Mouse (Mus musculus) macrophage (primary cell): ENCODE measurements around the gene Sh3rf1. TPM values are rescaled to one million over a fixed set of nuclear protein-coding genes. Genes with fewer than 3 reads are reported as not detected.

Source experiments
- H3K27ac ChIP-seq: fragments of 350-480 bp; formaldehyde crosslinking; 2 replicates; pipeline ENCODE4 v1.9.0; 2021
- H3K36me3 ChIP-seq: fragments of 350-480 bp; formaldehyde crosslinking; 2 replicates; pipeline ENCODE4 v1.9.0; 2021; ENCODE audit errors: inconsistent target
- H3K4me3 ChIP-seq: fragments of 350-480 bp; formaldehyde crosslinking; 2 replicates; pipeline ENCODE4 v1.9.0; 2021; ENCODE audit errors: inconsistent target
- H3K79me2 ChIP-seq: fragments of 350-480 bp; formaldehyde crosslinking; 2 replicates; pipeline ENCODE4 v1.9.0; 2021; ENCODE audit errors: inconsistent target
- WGBS: methylation state at CpG from one replicate; pipeline ENCODE4 v1.1.7; 2026; ENCODE audit warnings: inconsistent platforms; ENCODE audit not compliant: missing documents; 5-methylcytosine and 5-hydroxymethylcytosine counted together
- polyA plus RNA-seq: library from polyadenylated mRNA; stranded (reverse); fragments of 250-400 nt; gene quantifications from 3 replicates; pipeline ENCODE4 v1.2.4, GENCODE M21; 2018; ENCODE audit warnings: inconsistent platforms

The Sh3rf1 gene
- polyA plus RNA-seq, 1 experiment from 2014 or later, result 1.5 TPM

DNA sequence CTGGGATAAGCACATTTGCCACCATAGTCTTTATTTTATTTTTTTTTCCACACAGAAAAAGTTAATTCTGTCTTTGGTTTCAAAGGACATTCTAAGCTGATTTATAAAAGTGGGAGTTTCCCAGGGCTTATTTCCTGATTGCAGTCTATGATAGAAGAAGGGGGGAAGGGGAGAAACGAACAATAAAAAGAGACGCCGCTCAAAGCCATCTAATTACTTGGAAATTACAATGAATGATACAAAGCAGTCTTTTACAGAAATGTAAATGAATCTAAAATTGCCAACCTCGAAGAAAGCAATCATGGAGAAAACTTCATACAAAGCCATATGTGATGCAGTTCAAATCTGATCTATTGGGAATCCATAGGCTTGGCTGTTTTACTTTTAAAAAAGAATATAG is 16.0 kb upstream of the Sh3rf1 start:
- H3K79me2 ChIP-seq, result no peaks in the 10 kb centered on the region
- 89% methylated on average over 4 of the region's 4 CpGs for WGBS
- no peak overlapping the region for H3K4me3 ChIP-seq
- no peaks in the 10 kb centered on the region for H3K36me3 ChIP-seq
- no peak overlapping the region for H3K27ac ChIP-seq

GRCm38 (mm10) chr8:61208719-61209118 is 15.0 kb upstream of the Sh3rf1 start:
- no peaks in the 10 kb centered on the region for H3K36me3 ChIP-seq
- H3K79me2 ChIP-seq, result no peaks in the 10 kb centered on the region
- H3K27ac ChIP-seq, result no peak overlapping the region
- H3K4me3 ChIP-seq, result no peak overlapping the region
- 85% methylated on average over 9 of the region's 9 CpGs for WGBS

- no peak overlapping the region for H3K27ac ChIP-seq
- H3K79me2 ChIP-seq, result no peaks in the 10 kb centered on the region
- H3K4me3 ChIP-seq, result no peak overlapping the region
- 94% methylated on average over 8 of the region's 8 CpGs for WGBS
- no peaks in the 10 kb centered on the region for H3K36me3 ChIP-seq
These were observed 12.8 kb upstream of the Sh3rf1 start for GRCm38 (mm10) chr8:61210836-61211235.

DNA sequence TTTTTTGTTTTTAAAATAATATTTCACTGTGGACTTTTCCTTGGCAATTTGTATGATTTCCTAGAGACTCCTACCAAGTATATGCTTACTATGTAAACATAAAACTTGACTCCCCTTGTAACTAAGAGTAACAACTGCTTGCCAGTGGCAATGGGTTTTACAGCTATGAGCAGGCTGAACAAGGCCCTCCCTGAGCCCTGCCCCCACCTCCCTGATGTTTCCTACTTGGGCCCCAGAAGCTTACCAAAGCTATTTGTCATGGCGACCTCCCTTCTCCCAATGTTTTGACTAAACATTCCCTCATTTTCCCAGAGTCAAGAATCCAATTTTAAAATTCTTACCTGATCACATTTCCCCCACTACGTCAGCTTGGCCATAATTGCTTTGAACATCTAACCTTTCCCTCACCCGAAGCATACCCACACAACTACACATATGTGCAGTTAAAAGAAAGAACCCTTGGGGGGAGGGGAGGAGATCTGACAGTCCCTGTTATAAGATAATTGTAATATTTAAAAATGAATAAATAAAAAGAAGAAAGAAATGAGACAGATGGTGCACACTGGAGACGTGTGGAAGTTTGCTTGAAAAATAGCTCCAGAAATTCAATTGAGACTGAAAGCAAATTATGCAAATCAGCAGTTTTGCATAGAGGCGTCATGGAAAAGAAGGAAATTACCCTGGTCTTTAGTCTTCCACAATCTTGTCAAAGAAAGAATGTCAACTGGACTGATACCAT is 8.4 kb upstream of the Sh3rf1 start:
- Histone ChIP-seq H3K36me3 (no peaks in the 10 kb centered on the region), H3K27ac (no peak overlapping the region), H3K4me3 (no peak overlapping the region), H3K79me2 (no peaks in the 10 kb centered on the region)
- 99% methylated on average over 5 of the region's 5 CpGs for WGBS

- Histone ChIP-seq H3K36me3 (no peaks in the 10 kb centered on the region), H3K4me3 (no peak overlapping the region), H3K79me2 (no peaks in the 10 kb centered on the region), H3K27ac (no peak overlapping the region)
- whole genome bisulfite sequencing, result 96% methylated on average over 3 of the region's 3 CpGs
These were observed 6.7 kb upstream of the Sh3rf1 start for GRCm38 (mm10) chr8:61217017-61217416.

DNA sequence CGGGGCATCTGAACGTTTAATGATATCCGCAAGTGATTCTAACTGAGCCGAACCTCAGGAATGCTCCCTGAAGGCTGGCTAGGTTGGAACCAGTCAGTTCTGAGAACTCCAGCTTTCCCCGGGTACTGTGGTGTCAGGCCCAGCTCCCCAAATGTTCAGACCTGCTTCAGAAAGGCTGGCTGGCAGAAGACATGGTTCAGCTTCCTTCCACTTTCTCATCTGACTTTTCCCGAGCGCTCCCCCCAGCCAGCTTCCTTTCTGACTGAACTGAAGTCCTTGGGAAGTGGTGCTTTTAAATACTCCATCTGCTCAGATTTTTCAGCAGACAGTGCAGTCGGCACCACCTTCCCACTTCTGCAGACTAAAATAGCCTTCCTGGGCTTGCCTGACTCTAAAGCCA is 6.2 kb upstream of the Sh3rf1 start:
- no peaks in the 10 kb centered on the region for H3K79me2 ChIP-seq
- 90% methylated on average over 8 of the region's 8 CpGs for WGBS
- no peak overlapping the region for H3K27ac ChIP-seq
- no peak overlapping the region for H3K4me3 ChIP-seq
- no peaks in the 10 kb centered on the region for H3K36me3 ChIP-seq

- WGBS, result 82% methylated on average over 2 of the region's 2 CpGs
- Histone ChIP-seq H3K36me3 (no peaks in the 10 kb centered on the region), H3K4me3 (no peak overlapping the region), H3K27ac (no peak overlapping the region), H3K79me2 (no peaks in the 10 kb centered on the region)
These were observed 5.2 kb upstream of the Sh3rf1 start for GRCm38 (mm10) chr8:61218439-61218838.

DNA sequence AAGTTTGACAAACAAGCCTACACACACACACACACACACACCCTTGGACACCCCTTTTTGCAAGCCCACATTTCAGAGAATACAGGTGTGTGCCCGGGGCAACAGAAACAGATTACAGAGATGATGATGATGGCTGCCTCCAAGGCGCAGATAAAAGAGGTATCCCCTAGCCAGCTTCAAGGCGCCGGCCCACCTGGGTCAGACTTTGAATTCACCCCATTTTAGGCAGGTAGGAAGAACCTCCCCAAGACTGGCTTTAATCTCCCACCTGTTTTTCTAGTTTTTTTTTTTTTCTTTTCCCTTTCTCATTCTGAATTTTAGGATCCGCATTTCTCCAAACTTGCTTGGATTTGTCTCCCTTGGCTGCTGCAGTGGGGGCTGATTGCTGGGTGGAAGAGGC is 389 bp upstream of the Sh3rf1 start:
- Histone ChIP-seq H3K36me3 (no peaks in the 10 kb centered on the region), H3K27ac (no peak overlapping the region), H3K4me3 (peak overlapping the region; percentile 49), H3K79me2 (no peaks in the 10 kb centered on the region)
- WGBS, result 41% methylated on average over 5 of the region's 5 CpGs

DNA sequence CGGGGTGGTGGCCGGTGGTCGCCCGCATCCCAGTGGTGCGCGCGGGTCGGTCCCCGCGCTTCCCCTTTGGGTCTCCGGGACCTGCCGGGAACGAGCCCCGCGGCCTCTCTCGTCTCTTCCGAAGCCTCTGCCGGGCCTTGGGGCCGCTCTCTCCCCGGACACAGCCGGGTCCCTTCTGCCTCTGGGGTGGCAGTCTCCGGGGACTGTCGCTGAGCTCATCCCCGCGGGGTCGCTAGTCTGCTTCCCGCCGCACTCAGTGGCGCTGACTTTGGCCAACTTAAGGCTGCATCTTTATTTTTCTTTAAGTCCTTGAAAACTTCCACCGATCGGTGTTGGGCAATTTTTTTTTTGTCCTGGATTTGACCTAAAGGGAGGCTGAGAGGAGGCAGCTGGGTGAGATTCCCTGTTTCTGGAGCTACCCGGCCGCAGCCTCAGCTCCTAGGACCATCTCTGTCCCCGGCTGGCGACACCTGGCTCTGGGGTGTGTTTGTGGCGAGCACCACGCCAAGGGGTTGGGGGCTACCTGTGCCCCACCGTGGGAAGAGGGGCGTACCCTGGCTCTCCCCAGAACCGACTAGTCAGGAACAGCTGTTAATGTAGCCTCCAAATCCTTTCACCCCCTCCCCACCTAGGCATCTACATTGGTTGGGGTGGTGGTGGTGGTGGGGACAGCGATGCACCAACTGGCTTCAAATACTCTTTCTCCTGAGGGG is 864 bp downstream of the Sh3rf1 start:
- WGBS, result 2% methylated on average over 39 of the region's 41 CpGs
- H3K27ac ChIP-seq, result no peak overlapping the region
- peak overlapping the region; percentile 45 for H3K4me3 ChIP-seq
- H3K79me2 ChIP-seq, result no peaks in the 10 kb centered on the region
- H3K36me3 ChIP-seq, result no peaks in the 10 kb centered on the region

GRCm38 (mm10) chr8:61225581-61226395 is 2.1 kb downstream of the Sh3rf1 start:
- WGBS, result 93% methylated on average over 20 of the region's 20 CpGs
- Histone ChIP-seq H3K4me3 (no peak overlapping the region), H3K36me3 (no peaks in the 10 kb centered on the region), H3K27ac (no peak overlapping the region), H3K79me2 (no peaks in the 10 kb centered on the region)

DNA sequence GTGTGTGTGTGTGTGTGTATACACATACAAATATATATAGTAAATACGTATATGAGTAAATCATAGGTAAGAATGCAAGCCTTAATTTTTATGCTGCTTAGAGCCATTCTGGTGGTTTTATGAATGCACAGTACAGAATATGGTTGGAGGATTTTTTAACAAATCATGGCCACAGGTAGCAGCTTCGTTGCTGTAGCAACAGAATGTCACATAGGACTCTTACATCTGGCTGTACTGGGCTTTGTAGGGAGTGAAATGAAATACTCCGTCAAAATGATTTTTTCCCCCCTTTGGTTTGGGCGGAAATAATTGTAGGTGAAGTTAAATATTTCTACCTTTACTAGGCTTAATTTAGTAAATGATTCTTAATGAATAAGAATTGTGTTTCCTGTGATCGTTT is 3.0 kb downstream of the Sh3rf1 start:
- H3K4me3 ChIP-seq, result no peak overlapping the region
- WGBS, result 97% methylated on average over 4 of the region's 5 CpGs
- H3K27ac ChIP-seq, result no peak overlapping the region
- H3K79me2 ChIP-seq, result no peaks in the 10 kb centered on the region
- no peaks in the 10 kb centered on the region for H3K36me3 ChIP-seq

DNA sequence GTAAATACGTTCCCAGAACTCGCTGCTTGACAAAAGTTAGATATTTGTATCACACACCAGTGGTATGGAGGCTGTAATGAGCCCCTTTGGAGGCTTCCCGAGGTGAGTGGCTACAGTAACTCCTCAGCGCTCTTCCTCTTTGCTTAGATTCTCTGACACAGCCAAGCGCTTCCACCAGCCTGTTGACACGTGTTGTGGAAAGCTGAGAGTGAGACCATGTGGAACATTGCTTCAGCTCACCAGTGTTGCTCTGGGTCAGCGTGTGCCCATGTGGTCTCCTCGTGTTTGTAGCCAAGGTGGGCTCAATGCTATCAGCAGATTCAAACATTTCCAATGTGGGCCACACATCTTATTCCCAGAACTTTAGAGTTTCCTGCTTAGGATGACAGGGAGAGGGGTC is 5.0 kb downstream of the Sh3rf1 start:
- WGBS, result 88% methylated on average over 8 of the region's 8 CpGs
- H3K27ac ChIP-seq, result no peak overlapping the region
- no peak overlapping the region for H3K4me3 ChIP-seq

GRCm38 (mm10) chr8:61229511-61230195 is 6.0 kb downstream of the Sh3rf1 start:
- Histone ChIP-seq H3K36me3 (no peaks in the 10 kb centered on the region), H3K79me2 (no peaks in the 10 kb centered on the region), H3K4me3 (no peak overlapping the region), H3K27ac (no peak overlapping the region)
- WGBS, result 93% methylated on average over 12 of the region's 12 CpGs

More for the DNA sequence above, 5.0 kb downstream of the Sh3rf1 start:
- no peaks in the 10 kb centered on the region for H3K36me3 ChIP-seq
- H3K79me2 ChIP-seq, result no peaks in the 10 kb centered on the region

- WGBS, result 94% methylated on average over 11 of the region's 11 CpGs
- H3K36me3 ChIP-seq, result no peaks in the 10 kb centered on the region
- no peak overlapping the region for H3K4me3 ChIP-seq
- no peak overlapping the region for H3K27ac ChIP-seq
- no peaks in the 10 kb centered on the region for H3K79me2 ChIP-seq
These were observed 7.4 kb downstream of the Sh3rf1 start for GRCm38 (mm10) chr8:61230881-61231755.
